16 mouse cellular contexts compared by ENCODE assay signal in the genomic region with DNA sequence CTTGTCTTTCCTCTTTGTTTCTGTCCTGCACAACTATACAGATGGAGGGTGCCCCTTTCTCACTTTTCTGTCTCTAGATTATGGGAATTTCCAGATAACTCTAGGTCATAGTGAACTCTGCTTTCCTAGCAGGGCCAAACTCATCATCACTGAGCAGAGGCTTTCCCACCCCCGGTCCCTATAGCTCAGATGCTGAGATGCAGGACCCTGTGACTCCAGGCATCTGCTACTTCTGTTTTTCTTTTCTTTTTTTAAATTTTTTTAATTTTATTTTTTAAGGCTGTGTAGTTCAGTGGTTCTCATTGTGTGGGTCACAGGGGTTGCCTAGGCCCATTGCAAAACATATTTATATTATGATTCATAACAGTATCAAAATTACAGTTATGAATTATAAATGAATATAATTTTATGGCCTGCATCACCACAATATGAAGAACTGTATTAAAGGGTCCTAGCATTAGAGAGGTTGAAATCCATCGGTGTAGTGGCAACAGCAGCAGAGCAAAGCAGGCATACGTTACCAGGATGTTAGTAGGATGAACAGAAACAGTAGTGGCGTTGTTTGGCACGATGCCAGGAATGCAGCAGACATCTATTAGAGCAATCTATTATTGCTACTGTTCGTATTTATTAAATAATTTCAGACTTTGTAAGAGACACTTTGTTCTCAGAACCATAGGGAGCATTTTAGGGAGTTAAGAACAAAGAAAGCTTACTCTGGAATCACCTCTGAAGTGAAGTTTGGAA.
DNase-seq lines count a peak whose midpoint lies in the region; ATAC-seq and TF ChIP-seq lines count a peak whose summit lies in the region.
"Had no signal": no experiment of that assay in that cellular context is flagged by ENCODE, and none has a peak within 500 bp of the region (broad histone marks: within the 10 kb centered on the region; RNA-seq: fewer than 3 reads in every experiment).

No protein-coding gene starts in this region.

- H3K9ac ChIP-seq in intestine, embryonic 14.5 days (ENCODE audit: low read length), result no peak overlapping the region
- no peak overlapping the region for H3K9ac ChIP-seq in intestine, postnatal 0 days (ENCODE audit: low read depth, low read length)
- H3K9ac ChIP-seq in midbrain, embryonic 14.5 days (replicated peaks; ENCODE audit: low read length), result no peak overlapping the region
- H3K9ac ChIP-seq in midbrain, embryonic 11.5 days (ENCODE audit: low read length), result no peak overlapping the region
- no peak overlapping the region for H3K9ac ChIP-seq in forebrain, embryonic 14.5 days (ENCODE audit: low read length)
- H3K9ac ChIP-seq in midbrain, embryonic 15.5 days, result no peak overlapping the region
- H3K9ac ChIP-seq: embryonic facial prominence, embryonic 15.5 days; heart, embryonic 13.5 days; hindbrain, embryonic 15.5 days; limb, embryonic 13.5 days; lung, embryonic 15.5 days had no signal

- DNase-seq in intestine, embryonic 14.5 days (ENCODE audit: low spot score), result no peak
- peak; percentile 70 for DNase-seq in midbrain, embryonic 14.5 days
- no peak for DNase-seq in midbrain, embryonic 11.5 days (ENCODE audit: low spot score, missing footprints)
- DNase-seq in forebrain, embryonic 14.5 days (ENCODE audit: low spot score), result peak; percentile 65
- no peak for DNase-seq in thymus, postnatal 4 days
- no peak for DNase-seq in liver
- DNase-seq: gastrocnemius, postnatal 36 days had no signal

- H3K4me2 ChIP-seq in intestine, embryonic 14.5 days (ENCODE audit: low read length), result no peak overlapping the region
- H3K4me2 ChIP-seq in intestine, postnatal 0 days (replicated peaks; ENCODE audit: low read depth), result no peak overlapping the region
- H3K4me2 ChIP-seq in midbrain, embryonic 14.5 days (ENCODE audit: low read length), result no peak overlapping the region
- H3K4me2 ChIP-seq in midbrain, embryonic 11.5 days, result no peak overlapping the region
- H3K4me2 ChIP-seq in forebrain, embryonic 14.5 days (ENCODE audit: low read length), result no peak overlapping the region
- no peak overlapping the region for H3K4me2 ChIP-seq in midbrain, embryonic 15.5 days
- H3K4me2 ChIP-seq: embryonic facial prominence, embryonic 15.5 days; heart, embryonic 13.5 days; hindbrain, embryonic 15.5 days; limb, embryonic 13.5 days; lung, embryonic 15.5 days had no signal

- H3K9me3 ChIP-seq in intestine, embryonic 14.5 days (ENCODE audit: control insufficient read depth, low read length), result no peaks in the 10 kb centered on the region
- H3K9me3 ChIP-seq in intestine, postnatal 0 days (ENCODE audit: control insufficient read depth), result no peaks in the 10 kb centered on the region
- H3K9me3 ChIP-seq in midbrain, embryonic 14.5 days (ENCODE audit: control insufficient read depth, low read length), result no peaks in the 10 kb centered on the region
- no peaks in the 10 kb centered on the region for H3K9me3 ChIP-seq in midbrain, embryonic 11.5 days (ENCODE audit: control insufficient read depth, low read length)
- H3K9me3 ChIP-seq in forebrain, embryonic 14.5 days (replicated peaks; ENCODE audit: control insufficient read depth, low read length), result no peaks in the 10 kb centered on the region
- no peaks in the 10 kb centered on the region for H3K9me3 ChIP-seq in midbrain, embryonic 15.5 days
- H3K9me3 ChIP-seq: embryonic facial prominence, embryonic 15.5 days; heart, embryonic 13.5 days; hindbrain, embryonic 15.5 days; limb, embryonic 13.5 days; lung, embryonic 15.5 days had no signal

- H3K27ac ChIP-seq in intestine, embryonic 14.5 days (ENCODE audit: low read depth), result no peak overlapping the region
- no peak overlapping the region for H3K27ac ChIP-seq in intestine, postnatal 0 days (ENCODE audit: low read depth, low read length)
- no peak overlapping the region for H3K27ac ChIP-seq in midbrain, embryonic 14.5 days (replicated peaks; ENCODE audit: low read depth, low read length)
- H3K27ac ChIP-seq in midbrain, embryonic 11.5 days (ENCODE audit: low read depth, low read length), result no peak overlapping the region
- H3K27ac ChIP-seq in forebrain, embryonic 14.5 days (ENCODE audit: low read depth, low read length), result no peak overlapping the region
- no peak overlapping the region for H3K27ac ChIP-seq in midbrain, embryonic 15.5 days
- H3K27ac ChIP-seq: embryonic facial prominence, embryonic 15.5 days; heart, embryonic 13.5 days; hindbrain, embryonic 15.5 days; limb, embryonic 13.5 days; lung, embryonic 15.5 days; stomach, postnatal 0 days had no signal

- H3K4me1 ChIP-seq in intestine, embryonic 14.5 days (replicated peaks; ENCODE audit: control insufficient read depth, insufficient read depth, low read length), result no peaks in the 10 kb centered on the region
- H3K4me1 ChIP-seq in intestine, postnatal 0 days (replicated peaks; ENCODE audit: control insufficient read depth, insufficient read depth, low read length), result no peaks in the 10 kb centered on the region
- no peaks in the 10 kb centered on the region for H3K4me1 ChIP-seq in midbrain, embryonic 14.5 days (ENCODE audit: control insufficient read depth, insufficient read depth, low read length)
- H3K4me1 ChIP-seq in midbrain, embryonic 11.5 days (ENCODE audit: control insufficient read depth, insufficient read depth, low read length), result no peaks in the 10 kb centered on the region
- H3K4me1 ChIP-seq in forebrain, embryonic 14.5 days (ENCODE audit: control insufficient read depth, insufficient read depth, low read length), result no peaks in the 10 kb centered on the region; the same call in 1 of the 2 replicates
- no peaks in the 10 kb centered on the region; the same call in 1 of the 2 replicates for H3K4me1 ChIP-seq in midbrain, embryonic 15.5 days
- H3K4me1 ChIP-seq: embryonic facial prominence, embryonic 15.5 days; heart, embryonic 13.5 days; limb, embryonic 13.5 days; lung, embryonic 15.5 days had no signal

- 35% methylated on average over 6 of the region's 6 CpGs for WGBS in intestine, embryonic 14.5 days
- WGBS in intestine, postnatal 0 days, result 43% methylated on average over 6 of the region's 6 CpGs
- 62% methylated on average over 6 of the region's 6 CpGs for WGBS in midbrain, embryonic 14.5 days
- 85% methylated on average over 6 of the region's 6 CpGs for WGBS in midbrain, embryonic 11.5 days
- WGBS in forebrain, embryonic 14.5 days, result 39% methylated on average over 6 of the region's 6 CpGs
- 57% methylated on average over 6 of the region's 6 CpGs for WGBS in midbrain, embryonic 15.5 days

- H3K4me3 ChIP-seq in intestine, embryonic 14.5 days (ENCODE audit: low read depth, low read length), result no peak overlapping the region
- no peak overlapping the region for H3K4me3 ChIP-seq in intestine, postnatal 0 days (ENCODE audit: low read depth, low read length)
- no peak overlapping the region for H3K4me3 ChIP-seq in midbrain, embryonic 14.5 days (replicated peaks; ENCODE audit: low read depth, low read length)
- H3K4me3 ChIP-seq in midbrain, embryonic 11.5 days (ENCODE audit: low read depth, low read length), result no peak overlapping the region
- H3K4me3 ChIP-seq in forebrain, embryonic 14.5 days (ENCODE audit: low read depth, low read length), result no peak overlapping the region
- H3K4me3 ChIP-seq in midbrain, embryonic 15.5 days, result no peak overlapping the region
- H3K4me3 ChIP-seq: embryonic facial prominence, embryonic 15.5 days; heart, embryonic 13.5 days; hindbrain, embryonic 15.5 days; limb, embryonic 13.5 days; lung, embryonic 15.5 days had no signal

- no peaks in the 10 kb centered on the region for H3K36me3 ChIP-seq in intestine, embryonic 14.5 days (ENCODE audit: control insufficient read depth, insufficient read depth, low read length)
- H3K36me3 ChIP-seq in intestine, postnatal 0 days (ENCODE audit: control insufficient read depth, insufficient read depth), result no peaks in the 10 kb centered on the region
- no peaks in the 10 kb centered on the region for H3K36me3 ChIP-seq in midbrain, embryonic 14.5 days (ENCODE audit: control insufficient read depth, insufficient read depth, low read length)
- H3K36me3 ChIP-seq in midbrain, embryonic 11.5 days (ENCODE audit: control insufficient read depth, insufficient read depth, low read length), result no peaks in the 10 kb centered on the region
- H3K36me3 ChIP-seq in forebrain, embryonic 14.5 days (ENCODE audit: control insufficient read depth, insufficient read depth, low read length), result no peaks in the 10 kb centered on the region
- no peaks in the 10 kb centered on the region for H3K36me3 ChIP-seq in midbrain, embryonic 15.5 days (replicated peaks)
- H3K36me3 ChIP-seq: embryonic facial prominence, embryonic 15.5 days; heart, embryonic 13.5 days; hindbrain, embryonic 15.5 days; limb, embryonic 13.5 days; lung, embryonic 15.5 days had no signal

- TF ChIP-seq CTCF in intestine, postnatal 0 days (IDR thresholded peaks at IDR 0.05; ENCODE audit: low read depth), result no peak

- 0 out of 2 replicates have a peak, but pooled peaks have one; percentile 40 for ATAC-seq in intestine, embryonic 14.5 days (replicated peaks; ENCODE audit: low FRiP score, low TSS enrichment, low read depth)
- ATAC-seq in intestine, postnatal 0 days, result no peak
- no peak for ATAC-seq in midbrain, embryonic 14.5 days (ENCODE audit: low FRiP score, low TSS enrichment)
- ATAC-seq in midbrain, embryonic 11.5 days (ENCODE audit: low FRiP score), result no peak
- ATAC-seq in forebrain, embryonic 14.5 days, result peak; percentile 71
- 0 out of 2 replicates have a peak, but pooled peaks have one; percentile 48 for ATAC-seq in midbrain, embryonic 15.5 days (replicated peaks)

- no peaks in the 10 kb centered on the region for H3K27me3 ChIP-seq in intestine, embryonic 14.5 days (replicated peaks; ENCODE audit: control insufficient read depth, insufficient read depth, low read length)
- no peaks in the 10 kb centered on the region for H3K27me3 ChIP-seq in intestine, postnatal 0 days (replicated peaks; ENCODE audit: control insufficient read depth, insufficient read depth, low read length)
- H3K27me3 ChIP-seq in midbrain, embryonic 14.5 days (ENCODE audit: control insufficient read depth, insufficient read depth, low read length), result no peaks in the 10 kb centered on the region
- no peaks in the 10 kb centered on the region for H3K27me3 ChIP-seq in midbrain, embryonic 11.5 days (ENCODE audit: control insufficient read depth, insufficient read depth, low read length)
- no peaks in the 10 kb centered on the region for H3K27me3 ChIP-seq in forebrain, embryonic 14.5 days (replicated peaks; ENCODE audit: control insufficient read depth, insufficient read depth, low read length)
- H3K27me3 ChIP-seq in midbrain, embryonic 15.5 days (replicated peaks), result no peaks in the 10 kb centered on the region
- H3K27me3 ChIP-seq: CH12.LX; embryonic facial prominence, embryonic 15.5 days; heart, embryonic 13.5 days; hindbrain, embryonic 15.5 days; limb, embryonic 13.5 days; lung, embryonic 15.5 days had no signal

Comparison
In these comparisons a context has a peak if more than half of its experiments do, and no peak if none do; other contexts are left out.
1. ATAC-seq: peak in intestine, embryonic 14.5 days (single experiment), forebrain, embryonic 14.5 days (single experiment) and midbrain, embryonic 15.5 days (single experiment); none in intestine, postnatal 0 days (single experiment), midbrain, embryonic 14.5 days (single experiment) and midbrain, embryonic 11.5 days (single experiment).
2. DNase-seq: peak in midbrain, embryonic 14.5 days (single experiment) and forebrain, embryonic 14.5 days (single experiment); none in intestine, embryonic 14.5 days (single experiment), midbrain, embryonic 11.5 days (single experiment), thymus, postnatal 4 days (single experiment) and liver (single experiment).